Mouse (Mus musculus) forebrain, embryonic 13.5 days (tissue): ENCODE measurements around the gene Prr3. TPM values are rescaled to one million over a fixed set of nuclear protein-coding genes. Genes with fewer than 3 reads are reported as not detected.
A peak's percentile ranks its signal among the peaks of the same experiment; 100 is the strongest.

Experiments used
- ATAC-seq: fragments of 200-750 bp; cut with Nextera tagmentation; 2 replicates; pipeline ENCODE4 v1.8.0; 2017
- H3K27ac ChIP-seq: fragments of 300-500 bp; sonication (generic); 2 replicates; pipeline ENCODE4 v1.5.1; 2015; ENCODE audit warnings: inconsistent platforms, mild to moderate bottlenecking, moderate library complexity
- H3K27me3 ChIP-seq: fragments of 300-500 bp; sonication (generic); 2 replicates; pipeline ENCODE4 v1.6.1; 2015; ENCODE audit warnings: mild to moderate bottlenecking, inconsistent platforms
- H3K36me3 ChIP-seq: fragments of 300-500 bp; sonication (generic); 2 replicates; pipeline ENCODE4 v1.6.1; 2015; ENCODE audit warnings: mild to moderate bottlenecking, inconsistent platforms; ENCODE audit not compliant: poor library complexity, severe bottlenecking
- H3K4me1 ChIP-seq: fragments of 300-500 bp; sonication (generic); 2 replicates; pipeline ENCODE4 v1.6.1; 2015; ENCODE audit warnings: inconsistent platforms
- H3K4me2 ChIP-seq: fragments of 300-500 bp; sonication (generic); 2 replicates; pipeline ENCODE4 v1.6.1; 2015; ENCODE audit warnings: inconsistent platforms, mild to moderate bottlenecking, moderate library complexity
- H3K4me3 ChIP-seq: fragments of 300-500 bp; sonication (generic); 2 replicates; pipeline ENCODE4 v1.5.1; 2015; ENCODE audit warnings: mild to moderate bottlenecking, inconsistent platforms
- H3K9ac ChIP-seq: fragments of 300-500 bp; sonication (generic); 2 replicates; pipeline ENCODE4 v1.6.1; 2015; ENCODE audit warnings: mild to moderate bottlenecking, inconsistent platforms
- H3K9me3 ChIP-seq: fragments of 300-500 bp; sonication (generic); replicated peaks from 2 replicates; pipeline ENCODE4 v1.6.1; 2016; ENCODE audit warnings: inconsistent platforms
- WGBS: fragments of 180-500 bp; shearing (Covaris S2); methylation state at CpG from one replicate; pipeline ENCODE4 v1.1.7; 2015; 5-methylcytosine and 5-hydroxymethylcytosine counted together
- microRNA counts: library from miRNA; unstranded; fragments of <30 nt; microRNA quantifications from one replicate; lab custom pipeline; 2016
- microRNA-seq: library from miRNA; unstranded; fragments of <30 nt; microRNA quantifications from one replicate; pipeline ENCODE4, GENCODE M21; 2016
- polyA plus RNA-seq: library from polyadenylated mRNA; unstranded; fragments of >200 nt; fragmentation: Nextera tagmentation; extraction: Ambion mirVana; gene quantifications from 2 replicates; pipeline ENCODE4 v1.2.1, GENCODE M21; 2015

Gene Prr3
- polyA plus RNA-seq, 1 experiment from 2014 or later: 62.7 TPM

- 74% methylated on average over 1 of the region's 1 CpGs for WGBS
- H3K27ac ChIP-seq: no peak overlapping the region
- H3K4me3 ChIP-seq: no peak overlapping the region
- H3K9ac ChIP-seq: no peak overlapping the region
- no peaks in the 10 kb centered on the region for H3K9me3 ChIP-seq
- H3K36me3 ChIP-seq: peaks cover 84% of the 10 kb centered on the region
- no peak overlapping the region for H3K4me2 ChIP-seq
- no peak for ATAC-seq
- no peaks in the 10 kb centered on the region for H3K27me3 ChIP-seq
- H3K4me1 ChIP-seq: no peaks in the 10 kb centered on the region
Observed at GRCm38 (mm10) chr17:35927471-35927870, 52.6 kb downstream of the Prr3 start.

- Histone ChIP-seq H3K9ac (no peak overlapping the region), H3K27me3 (no peaks in the 10 kb centered on the region), H3K4me3 (no peak overlapping the region), H3K9me3 (no peaks in the 10 kb centered on the region), H3K4me1 (peaks cover 29% of the 10 kb centered on the region), H3K4me2 (no peak overlapping the region), H3K27ac (no peak overlapping the region), H3K36me3 (peaks cover 52% of the 10 kb centered on the region)
- 93% methylated on average over 4 of the region's 4 CpGs for WGBS
- no peak for ATAC-seq
Observed at GRCm38 (mm10) chr17:35923281-35923680, 56.8 kb downstream of the Prr3 start.

GRCm38 (mm10) chr17:35922566-35922965 lies 57.5 kb downstream of the Prr3 start:
- Histone ChIP-seq H3K27ac (0 out of 2 replicates have a peak overlapping the region, but pooled peaks have one; percentile 1), H3K9me3 (no peaks in the 10 kb centered on the region), H3K4me2 (no peak overlapping the region), H3K9ac (no peak overlapping the region), H3K4me1 (peaks cover 29% of the 10 kb centered on the region), H3K36me3 (peaks cover 45% of the 10 kb centered on the region), H3K4me3 (no peak overlapping the region), H3K27me3 (no peaks in the 10 kb centered on the region)
- 87% methylated on average over 3 of the region's 3 CpGs for WGBS
- ATAC-seq: no peak

MicroRNA genes within 50 kb of the gene (microRNA counts, 519-probe panel; counts per million panel counts)
- microRNA mmu-miR-877 (lab: Ali Mortazavi, UCI): 177 counts per million, percentile 53 among the panel's probes with 10 or more counts

Small RNAs within 50 kb of the gene (microRNA-seq; reads per million reads assigned to microRNA genes)
- gene Mir877: 141 reads per million, percentile 55 among the genes with 10 or more reads in this experiment

Other genes with a start within 250 kb of the Prr3 start
- 4.5 and 5.2 TPM in 2 replicates for gene Ier3, start 158.6 kb downstream of the Prr3 start, polyA plus RNA-seq
- 57.0 and 57.7 TPM in 2 replicates for gene Flot1, start 157.0 kb downstream of the Prr3 start, polyA plus RNA-seq
- 1,790 and 1,841 TPM in 2 replicates for gene Tubb5, start 141.9 kb downstream of the Prr3 start, polyA plus RNA-seq
- 15.1 and 18.4 TPM in 2 replicates for gene Mdc1, start 138.7 kb downstream of the Prr3 start, polyA plus RNA-seq
- gene Nrm, start 118.9 kb downstream of the Prr3 start, polyA plus RNA-seq: 41.3 and 47.9 TPM in 2 replicates
- gene Ppp1r18, start 114.6 kb downstream of the Prr3 start, polyA plus RNA-seq: 20.9 and 22.7 TPM in 2 replicates
- 38.6 and 39.9 TPM in 2 replicates for gene Dhx16, start 100.4 kb downstream of the Prr3 start, polyA plus RNA-seq
- 31.6 and 36.6 TPM in 2 replicates for gene 2310061I04Rik, start 82.8 kb downstream of the Prr3 start, polyA plus RNA-seq
- gene Atat1, start 70.2 kb downstream of the Prr3 start, polyA plus RNA-seq: 331 and 355 TPM in 2 replicates
- gene Mrps18b, start 63.8 kb downstream of the Prr3 start, polyA plus RNA-seq: 57.1 and 62.2 TPM in 2 replicates
- gene Ppp1r10, start 63.8 kb downstream of the Prr3 start, polyA plus RNA-seq: 51.8 and 52.2 TPM in 2 replicates
- gene Abcf1, start 10.5 kb downstream of the Prr3 start, polyA plus RNA-seq: 108 and 120 TPM in 2 replicates
- gene Gnl1, start 385 bp downstream of the Prr3 start, polyA plus RNA-seq: 50.1 and 54.4 TPM in 2 replicates
- 6.3 and 6.5 TPM in 2 replicates for gene H2-T24, start 40.3 kb upstream of the Prr3 start, polyA plus RNA-seq
- 5.6 and 5.7 TPM in 2 replicates for gene H2-T23, start 52.6 kb upstream of the Prr3 start, polyA plus RNA-seq
- gene H2-T22, start 62.5 kb upstream of the Prr3 start, polyA plus RNA-seq: 4.0 TPM in 2 replicates
- not detected in 2 replicates for gene Gm6034, start 62.7 kb upstream of the Prr3 start, polyA plus RNA-seq
- gene Gm11127, start 78.1 kb upstream of the Prr3 start, polyA plus RNA-seq: not detected in 2 replicates
- not detected in 2 replicates for gene Gm19684, start 141.4 kb upstream of the Prr3 start, polyA plus RNA-seq
- gene Gm7030, start 149.2 kb upstream of the Prr3 start, polyA plus RNA-seq: not detected in 2 replicates
- not detected in 2 replicates for gene Gm8909, start 188.3 kb upstream of the Prr3 start, polyA plus RNA-seq
- not detected in 2 replicates for gene H2-T3, start 210.1 kb upstream of the Prr3 start, polyA plus RNA-seq